Mouse (Mus musculus) small intestine, adult 2 months (tissue): ENCODE measurements around the gene Tasp1.

ENCODE experiments used
- CTCF ChIP-seq: fragments of 200-500 bp; IDR thresholded peaks from 2 replicates; pipeline ENCODE4 v1.5.1; 2012; ENCODE audit warnings: low read depth, mild to moderate bottlenecking, control low read depth, inconsistent platforms, low read length, moderate library complexity, mixed read lengths; ENCODE audit not compliant: insufficient replicate concordance, insufficient read length; ENCODE audit errors: extremely low read depth
- POLR2A ChIP-seq: fragments of 200-500 bp; IDR thresholded peaks from 2 replicates; pipeline ENCODE4 v1.6.1; 2012; ENCODE audit warnings: low read depth, mild to moderate bottlenecking, control low read depth, inconsistent platforms, low read length, moderate library complexity

DNA sequence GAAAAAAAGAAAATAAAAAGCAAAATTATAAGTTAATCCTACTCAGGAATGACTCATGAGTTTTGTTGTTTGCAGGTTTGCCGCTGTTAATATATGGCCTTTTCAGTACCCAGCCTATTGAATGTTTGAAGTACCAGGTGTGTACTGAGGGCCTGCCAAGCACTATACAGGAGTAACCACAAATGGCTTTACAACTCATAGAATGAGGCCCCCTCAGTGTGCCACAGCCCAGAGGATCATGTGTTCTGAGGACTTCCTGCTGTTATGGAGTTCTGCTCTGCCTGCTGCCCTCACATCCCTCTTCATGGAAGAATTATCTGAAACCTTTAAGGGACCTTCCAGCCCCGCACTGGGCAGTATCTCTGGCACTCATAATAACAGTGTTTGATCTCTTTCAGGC, 29.1 kb downstream of the Tasp1 start:
- TF ChIP-seq POLR2A, result no peak
- no peak for TF ChIP-seq CTCF
